Mouse (Mus musculus) kidney, adult 2 months (tissue): ENCODE measurements at regions not wholly inside any gene's neighbourhood (a gene's known extent, or its start where the extent isn't known, plus 50 kb on each side); places are given as distances from the start of the nearest gene placed in this dataset.

ENCODE experiments used
- CTCF ChIP-seq: fragments of 200-500 bp; conservative IDR thresholded peaks from 2 replicates; pipeline ENCODE4 v1.5.1; 2011; ENCODE audit warnings: low read depth, mild to moderate bottlenecking, control low read depth, low read length, moderate library complexity, mixed read lengths; ENCODE audit not compliant: insufficient read depth, insufficient read length
- POLR2A ChIP-seq: fragments of 200-500 bp; IDR thresholded peaks from one replicate; pipeline ENCODE4 v1.6.1; 2011; ENCODE audit warnings: low read depth, low read length, control low read depth

GRCm38 (mm10) chr2:169314396-169314930, 273.1 kb downstream of the Gm11011 start:
- no peak for TF ChIP-seq CTCF
- no peak for TF ChIP-seq POLR2A
